Mouse (Mus musculus): ENCODE measurements around the gene Itgb4. TPM values are rescaled to one million over a fixed set of nuclear protein-coding genes. Genes with fewer than 3 reads are reported as not detected.

The Itgb4 gene
- polyA plus RNA-seq, 1 experiment from 2014 or later, result 2.9 TPM

GRCm38 (mm10) chr11:116036671-116037070 is 62.2 kb downstream of the Itgb4 start:
- WGBS, result 55% methylated on average over 3 of the region's 3 CpGs
- Histone ChIP-seq H3K4me2 (ENCODE audit: low read length) (no peak overlapping the region), H3K27ac (no peak overlapping the region), H3K9ac (ENCODE audit: low read depth, low read length) (no peak overlapping the region), H3K4me1 (replicated peaks; ENCODE audit: insufficient read depth, low read length) (peaks cover 2% of the 10 kb centered on the region), H3K27me3 (ENCODE audit: insufficient read depth, low read length) (no peaks in the 10 kb centered on the region), H3K4me3 (replicated peaks; ENCODE audit: low read depth, low read length) (no peak overlapping the region), H3K36me3 (ENCODE audit: insufficient read depth, low read length) (peaks cover 16% of the 10 kb centered on the region; the same call in 1 of the 2 replicates), H3K9me3 (replicated peaks; ENCODE audit: low read length) (no peaks in the 10 kb centered on the region)
- DNase-seq (ENCODE audit: low spot score) (no peak), ATAC-seq (replicated peaks; ENCODE audit: low FRiP score, low read depth) (no peak)
- no peak for TF ChIP-seq CTCF (IDR thresholded peaks at IDR 0.05; ENCODE audit: low read depth)

GRCm38 (mm10) chr11:116037826-116038225 is 63.3 kb downstream of the Itgb4 start:
- no peak for DNase-seq (ENCODE audit: low spot score)
- H3K27me3 ChIP-seq (ENCODE audit: insufficient read depth, low read length), result no peaks in the 10 kb centered on the region
- no peaks in the 10 kb centered on the region for H3K4me1 ChIP-seq (replicated peaks; ENCODE audit: insufficient read depth, low read length)
- ATAC-seq (replicated peaks; ENCODE audit: low FRiP score, low read depth), result no peak
- H3K4me2 ChIP-seq (ENCODE audit: low read length), result no peak overlapping the region
- peaks cover 16% of the 10 kb centered on the region; the same call in 1 of the 2 replicates for H3K36me3 ChIP-seq (ENCODE audit: insufficient read depth, low read length)
- no peak for TF ChIP-seq CTCF (IDR thresholded peaks at IDR 0.05; ENCODE audit: low read depth)
- H3K9me3 ChIP-seq (replicated peaks; ENCODE audit: low read length), result no peaks in the 10 kb centered on the region
- no peak overlapping the region for H3K4me3 ChIP-seq (replicated peaks; ENCODE audit: low read depth, low read length)
- WGBS, result 84% methylated on average over 9 of the region's 9 CpGs
- no peak overlapping the region for H3K27ac ChIP-seq
- no peak overlapping the region for H3K9ac ChIP-seq (ENCODE audit: low read depth, low read length)

GRCm38 (mm10) chr11:116040593-116040992 is 66.1 kb downstream of the Itgb4 start:
- ATAC-seq (replicated peaks; ENCODE audit: low FRiP score, low read depth) (no peak), DNase-seq (ENCODE audit: low spot score) (no peak)
- H3K36me3 ChIP-seq (ENCODE audit: insufficient read depth, low read length), result peaks cover 18% of the 10 kb centered on the region; the same call in 1 of the 2 replicates
- H3K4me1 ChIP-seq (replicated peaks; ENCODE audit: insufficient read depth, low read length), result no peaks in the 10 kb centered on the region
- H3K27ac ChIP-seq, result no peak overlapping the region
- H3K27me3 ChIP-seq (ENCODE audit: insufficient read depth, low read length), result no peaks in the 10 kb centered on the region
- no peak overlapping the region for H3K4me3 ChIP-seq (replicated peaks; ENCODE audit: low read depth, low read length)
- 81% methylated on average over 6 of the region's 6 CpGs for WGBS
- no peak overlapping the region for H3K9ac ChIP-seq (ENCODE audit: low read depth, low read length)
- no peak for TF ChIP-seq CTCF (IDR thresholded peaks at IDR 0.05; ENCODE audit: low read depth)
- no peak overlapping the region for H3K4me2 ChIP-seq (ENCODE audit: low read length)
- H3K9me3 ChIP-seq (replicated peaks; ENCODE audit: low read length), result no peaks in the 10 kb centered on the region

- TF ChIP-seq CTCF (IDR thresholded peaks at IDR 0.05; ENCODE audit: low read depth), result no peak
- Histone ChIP-seq H3K36me3 (ENCODE audit: insufficient read depth, low read length) (peaks cover 23% of the 10 kb centered on the region; the same call in 1 of the 2 replicates), H3K27me3 (ENCODE audit: insufficient read depth, low read length) (no peaks in the 10 kb centered on the region), H3K9ac (ENCODE audit: low read depth, low read length) (no peak overlapping the region), H3K27ac (no peak overlapping the region), H3K4me1 (replicated peaks; ENCODE audit: insufficient read depth, low read length) (no peaks in the 10 kb centered on the region), H3K4me2 (ENCODE audit: low read length) (no peak overlapping the region), H3K4me3 (replicated peaks; ENCODE audit: low read depth, low read length) (no peak overlapping the region), H3K9me3 (replicated peaks; ENCODE audit: low read length) (no peaks in the 10 kb centered on the region)
- ATAC-seq (replicated peaks; ENCODE audit: low FRiP score, low read depth) (no peak), DNase-seq (ENCODE audit: low spot score) (no peak)
- WGBS, result 93% methylated on average over 2 of the region's 2 CpGs
These were observed 67.3 kb downstream of the Itgb4 start for GRCm38 (mm10) chr11:116041833-116042232.

GRCm38 (mm10) chr11:116042372-116043138 is 68.0 kb downstream of the Itgb4 start:
- no peaks in the 10 kb centered on the region for H3K9me3 ChIP-seq (replicated peaks; ENCODE audit: low read length)
- DNase-seq (ENCODE audit: low spot score), result no peak
- no peak overlapping the region for H3K27ac ChIP-seq
- no peaks in the 10 kb centered on the region for H3K4me1 ChIP-seq (replicated peaks; ENCODE audit: insufficient read depth, low read length)
- no peak for TF ChIP-seq CTCF (IDR thresholded peaks at IDR 0.05; ENCODE audit: low read depth)
- no peak overlapping the region for H3K4me2 ChIP-seq (ENCODE audit: low read length)
- no peak overlapping the region for H3K9ac ChIP-seq (ENCODE audit: low read depth, low read length)
- no peak overlapping the region for H3K4me3 ChIP-seq (replicated peaks; ENCODE audit: low read depth, low read length)
- ATAC-seq (replicated peaks; ENCODE audit: low FRiP score, low read depth), result no peak
- 29% methylated on average over 5 of the region's 5 CpGs for WGBS
- peaks cover 28% of the 10 kb centered on the region; the same call in 1 of the 2 replicates for H3K36me3 ChIP-seq (ENCODE audit: insufficient read depth, low read length)
- no peaks in the 10 kb centered on the region for H3K27me3 ChIP-seq (ENCODE audit: insufficient read depth, low read length)

GRCm38 (mm10) chr11:116043286-116043685 is 68.8 kb downstream of the Itgb4 start:
- H3K36me3 ChIP-seq (ENCODE audit: insufficient read depth, low read length), result peaks cover 35% of the 10 kb centered on the region; the same call in 1 of the 2 replicates
- H3K4me2 ChIP-seq (ENCODE audit: low read length), result no peak overlapping the region
- H3K4me1 ChIP-seq (replicated peaks; ENCODE audit: insufficient read depth, low read length), result no peaks in the 10 kb centered on the region
- no peaks in the 10 kb centered on the region for H3K27me3 ChIP-seq (ENCODE audit: insufficient read depth, low read length)
- ATAC-seq (replicated peaks; ENCODE audit: low FRiP score, low read depth) (no peak), DNase-seq (ENCODE audit: low spot score) (no peak)
- no peak overlapping the region for H3K27ac ChIP-seq
- H3K9me3 ChIP-seq (replicated peaks; ENCODE audit: low read length), result no peaks in the 10 kb centered on the region
- TF ChIP-seq CTCF (IDR thresholded peaks at IDR 0.05; ENCODE audit: low read depth), result no peak
- H3K4me3 ChIP-seq (replicated peaks; ENCODE audit: low read depth, low read length), result no peak overlapping the region
- H3K9ac ChIP-seq (ENCODE audit: low read depth, low read length), result no peak overlapping the region
- WGBS, result 100% methylated on average over 1 of the region's 1 CpGs
